Mouse (Mus musculus) left cerebral cortex, adult 2 months (tissue): ENCODE results near the gene Nap1l2. TPM values are rescaled to one million over a fixed set of nuclear protein-coding genes. Genes with fewer than 3 reads are reported as not detected.
"Not testable (repeated sequence)": the region's sequence is repeated elsewhere in the genome, so short reads cannot be mapped to it uniquely, and the experiment has no call there.

ENCODE experiments used
- DNase-seq, 2 experiments: peaks; one replicate each; pipeline ENCODE4 v3.0.0; 2021 to 2022; ENCODE audit warnings: low spot score in 2 of 2, mixed read lengths in 1 of 2; ENCODE audit errors: extremely low spot score in 1 of 2
- H3K27ac ChIP-seq: fragments of 200-600 bp; 2 replicates; pipeline ENCODE4 v1.8.1; 2022
- H3K4me3 ChIP-seq: fragments of 200-600 bp; 2 replicates; pipeline ENCODE4 v1.8.1; 2022
- CTCF ChIP-seq: fragments of 200-600 bp; IDR thresholded peaks from 2 replicates; pipeline ENCODE4 v1.8.1; 2022; ENCODE audit warnings: antibody characterized with exemption, mild to moderate bottlenecking, moderate library complexity
- intact Hi-C: fragments of 180-260 bp; cut with DNase I; formaldehyde crosslinking; loops from one replicate; pipeline ENCODE4 v1.15.1; 2025
- long read RNA-seq, 2 experiments: library from polyadenylated mRNA; stranded (forward); transcript quantifications; one replicate each; pipeline ENCODE4 v2.0.0; 2021; ENCODE audit warnings: borderline mapping rate in 2 of 2
- total RNA-seq, 2 experiments: library from RNA; stranded (reverse); gene quantifications; 2 replicates each; pipeline ENCODE4 v1.2.3; 2021

The Nap1l2 gene
- 100 to 1,000 TPM in 1 of 2 experiments, 10 to 100 TPM in 1; 89.4 to 104 TPM for total RNA-seq
- long read RNA-seq, experiment 1, transcript Nap1l2-201 (1 exons, 2,465 nt): major isoform, 98 of 98 reads
- long read RNA-seq, experiment 1, partial matches to known transcripts: 0 of 98 reads
- long read RNA-seq, experiment 1, other reads (novel, unspliced or antisense): 0 of 98 reads
- long read RNA-seq, experiment 2, transcript Nap1l2-201 (1 exons, 2,465 nt): major isoform, 63 of 63 reads
- long read RNA-seq, experiment 2, partial matches to known transcripts: 0 of 63 reads
- long read RNA-seq, experiment 2, other reads (novel, unspliced or antisense): 0 of 63 reads

- Histone ChIP-seq H3K27ac (peak within 1 kb of the TSS; percentile 91), H3K4me3 (peak within 1 kb of the TSS; percentile 55)
- intact Hi-C loops: no loop called here
- no peak for TF ChIP-seq CTCF
- DNase-seq: peak; percentile 73 to 77
Measured at GRCm38 (mm10) chrX:103186431-103186786, at the start of gene Nap1l2. TSS of gene Nap1l2 (minus strand) at chrX:103186640.

- no peak for TF ChIP-seq CTCF
- intact Hi-C loops: no loop called here
- no peak for DNase-seq
- Histone ChIP-seq H3K4me3 (no peak overlapping the region), H3K27ac (no peak overlapping the region)
Measured at GRCm38 (mm10) chrX:103215251-103215650, 28.8 kb upstream of the Nap1l2 start.

- intact Hi-C loops: no loop called here
Measured at GRCm38 (mm10) chrX:103186829-103187228, 389 bp upstream of the Nap1l2 start.

GRCm38 (mm10) chrX:103185781-103186430, 534 bp downstream of the Nap1l2 start:
- Histone ChIP-seq H3K27ac (peak overlapping the region; percentile 91), H3K4me3 (peak overlapping the region; percentile 55)
- peak in 1 of 2 experiments; percentile 9 for DNase-seq
- intact Hi-C loops: no loop called here
- no peak for TF ChIP-seq CTCF

More at GRCm38 (mm10) chrX:103186829-103187228, 389 bp upstream of the Nap1l2 start:
- peak overlapping the region; percentile 76 for H3K27ac ChIP-seq
- peak overlapping the region; percentile 55 for H3K4me3 ChIP-seq
- no peak for DNase-seq
- no peak for TF ChIP-seq CTCF

- Histone ChIP-seq H3K27ac (no peak overlapping the region), H3K4me3 (peak overlapping the region; percentile 55; the same call in 1 of the 2 replicates)
- no peak for DNase-seq
- intact Hi-C loops: loop anchor here (1.0 kb wide), 1 partner anchor 224 kb away; no protein-coding TSS in a partner anchor
- peak; percentile 59 for TF ChIP-seq CTCF
Measured at GRCm38 (mm10) chrX:103183536-103183935, 2.9 kb downstream of the Nap1l2 start.

- Histone ChIP-seq H3K27ac (no peak overlapping the region), H3K4me3 (no peak overlapping the region)
- DNase-seq: no peak
- TF ChIP-seq CTCF: no peak
- intact Hi-C loops: no loop called here
Measured at GRCm38 (mm10) chrX:103179771-103180558, 6.5 kb downstream of the Nap1l2 start.

- DNase-seq, H3K4me3 ChIP-seq, intact Hi-C loops, H3K27ac ChIP-seq: not testable (repeated sequence)
Measured at GRCm38 (mm10) chrX:103164948-103165605, 21.4 kb downstream of the Nap1l2 start.

GRCm38 (mm10) chrX:103156134-103156533, 30.3 kb downstream of the Nap1l2 start:
- no peak overlapping the region for H3K27ac ChIP-seq
- H3K4me3 ChIP-seq: no peak overlapping the region
- intact Hi-C loops: no loop called here
- DNase-seq: no peak
- TF ChIP-seq CTCF: no peak

- no peak for TF ChIP-seq CTCF
- intact Hi-C loops: no loop called here
Measured at GRCm38 (mm10) chrX:103138549-103138948, 47.9 kb downstream of the Nap1l2 start.

More at GRCm38 (mm10) chrX:103138549-103138948, 47.9 kb downstream of the Nap1l2 start:
- no peak for DNase-seq
- no peak overlapping the region for H3K27ac ChIP-seq
- no peak overlapping the region for H3K4me3 ChIP-seq

Other genes with a start within 250 kb of the Nap1l2 start
- not detected for gene Cdx4, start 134.8 kb upstream of the Nap1l2 start, total RNA-seq
- gene Chic1, start 169.8 kb upstream of the Nap1l2 start, total RNA-seq: 10 to 100 TPM; 22.3 to 22.7 TPM
- gene Tsx, start 227.8 kb upstream of the Nap1l2 start, total RNA-seq: not detected
- not detected for gene Gm26992, start 235.4 kb upstream of the Nap1l2 start, total RNA-seq